Mouse (Mus musculus) spleen, postnatal 14 days (tissue): Measurements from ENCODE around the gene Camsap1.
A peak's percentile ranks its signal among the peaks of the same experiment; 100 is the strongest.

Experiments used
- DNase-seq, 2 experiments: peaks; one replicate each; pipeline ENCODE4 v3.0.0; 2021 to 2022; ENCODE audit warnings: low spot score in 2 of 2

Gene Camsap1

GRCm38 (mm10) chr2:25978997-25979396 is 4.1 kb downstream of the Camsap1 start:
- DNase-seq = no peak

- DNase-seq = no peak
These were observed 5.4 kb downstream of the Camsap1 start for GRCm38 (mm10) chr2:25977587-25978239.

DNA sequence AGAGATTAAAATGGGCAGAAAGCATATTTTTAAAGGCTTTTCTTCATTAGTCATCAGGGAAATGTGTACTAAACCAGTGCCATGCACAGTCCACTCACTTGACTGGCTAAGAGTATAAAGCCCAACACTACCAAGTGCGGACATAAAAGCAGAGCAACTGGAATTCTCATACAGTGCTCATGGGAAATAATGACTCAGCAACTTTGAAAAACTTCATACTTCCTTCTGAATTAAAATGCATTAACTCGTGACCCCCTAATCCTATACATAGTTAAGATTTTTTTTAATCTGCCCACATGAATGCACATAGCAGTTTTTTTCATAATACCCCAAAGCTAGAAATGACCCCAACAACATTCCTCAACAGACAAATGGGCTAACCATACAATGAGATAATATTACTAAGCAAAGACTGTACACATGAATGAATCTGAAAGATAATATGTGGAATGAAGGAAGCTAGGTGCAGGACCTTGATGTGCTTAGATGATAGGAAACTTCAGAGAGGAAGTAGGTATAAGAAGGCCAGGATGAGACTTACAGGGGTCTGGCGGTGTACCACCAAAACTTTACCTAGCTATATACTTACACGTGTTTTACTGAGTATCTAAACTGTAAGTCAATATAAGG is 7.8 kb downstream of the Camsap1 start:
- no peak for DNase-seq

DNA sequence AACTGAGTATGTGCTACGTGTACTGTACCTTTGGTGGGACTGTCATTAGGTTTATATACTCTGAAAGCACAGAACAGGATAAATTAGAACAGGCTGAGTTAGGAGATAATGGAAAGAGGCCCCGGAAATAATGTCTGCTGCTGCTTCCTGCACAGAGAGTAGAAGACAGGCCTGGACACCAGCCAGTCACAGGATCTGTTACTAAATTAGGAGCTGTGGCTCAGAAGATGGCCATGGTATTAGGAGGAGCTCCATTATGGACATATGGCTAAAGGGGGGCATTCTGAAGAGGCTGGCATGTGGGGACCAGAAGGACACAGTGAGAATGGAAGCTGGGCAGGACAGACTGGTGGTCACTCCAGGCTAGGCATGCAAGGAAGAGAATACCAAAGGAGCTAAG is 12.7 kb downstream of the Camsap1 start:
- DNase-seq = no peak

DNA sequence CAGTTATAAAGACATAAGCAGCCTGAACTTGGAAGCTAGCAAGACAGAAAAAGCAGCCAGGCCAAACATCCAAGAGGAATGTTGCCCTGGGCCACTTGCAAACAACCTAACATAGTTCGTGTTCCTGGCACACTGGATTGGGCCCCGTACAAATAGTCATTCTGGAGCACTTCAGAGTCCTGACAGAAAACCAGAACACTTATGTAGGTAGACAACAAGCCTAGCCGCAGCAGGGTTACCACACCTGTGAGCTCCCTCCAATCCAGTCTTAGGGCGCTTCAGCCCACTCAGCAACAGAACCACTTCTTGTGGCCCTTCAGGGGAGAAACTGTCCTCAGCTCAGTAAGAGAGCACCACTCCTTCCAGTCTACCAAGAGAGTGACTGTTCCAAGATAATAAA is 13.8 kb downstream of the Camsap1 start:
- no peak for DNase-seq

DNA sequence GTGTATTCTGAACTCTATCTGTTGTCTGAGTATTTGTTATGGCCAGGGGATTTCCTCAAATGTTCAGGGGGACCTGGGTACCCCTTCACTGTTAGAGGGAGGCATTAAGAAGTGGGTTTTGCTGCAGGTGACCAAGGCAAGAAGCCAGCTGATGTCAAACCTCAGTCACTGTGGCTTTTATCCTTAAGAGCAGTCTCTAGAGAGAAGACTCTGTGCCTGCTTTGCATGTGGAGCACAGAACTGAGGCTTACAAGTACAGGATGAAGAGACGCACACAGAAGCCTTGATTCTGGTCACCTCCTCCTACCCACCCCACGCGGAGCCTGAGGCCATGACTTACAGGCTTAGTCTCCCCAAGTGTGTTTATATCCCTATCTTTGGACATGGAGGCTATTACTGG is 33.8 kb downstream of the Camsap1 start:
- DNase-seq = no peak

DNA sequence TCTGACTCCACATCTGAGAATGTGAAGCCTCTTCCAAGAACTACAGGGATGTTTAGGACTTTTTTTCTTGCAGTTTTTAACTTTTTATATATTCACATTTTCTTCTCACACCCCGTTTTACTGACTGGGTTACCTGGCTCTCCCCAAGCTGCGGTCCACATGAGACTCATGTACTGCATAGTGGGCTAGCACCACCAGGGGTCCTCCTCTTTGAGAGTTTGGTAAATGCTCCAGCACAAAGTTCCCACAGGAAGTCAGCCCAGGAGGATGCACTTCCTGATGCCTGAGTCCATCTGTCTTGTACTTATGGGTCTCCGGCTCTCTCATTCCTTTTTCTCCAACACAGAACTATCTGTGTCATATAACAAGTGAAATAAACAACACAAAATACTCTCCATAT is 35.1 kb downstream of the Camsap1 start:
- no peak for DNase-seq

- no peak for DNase-seq
These were observed 39.3 kb downstream of the Camsap1 start for GRCm38 (mm10) chr2:25943822-25944221.

- no peak for DNase-seq
These were observed 42.6 kb downstream of the Camsap1 start for GRCm38 (mm10) chr2:25940503-25940902.

DNA sequence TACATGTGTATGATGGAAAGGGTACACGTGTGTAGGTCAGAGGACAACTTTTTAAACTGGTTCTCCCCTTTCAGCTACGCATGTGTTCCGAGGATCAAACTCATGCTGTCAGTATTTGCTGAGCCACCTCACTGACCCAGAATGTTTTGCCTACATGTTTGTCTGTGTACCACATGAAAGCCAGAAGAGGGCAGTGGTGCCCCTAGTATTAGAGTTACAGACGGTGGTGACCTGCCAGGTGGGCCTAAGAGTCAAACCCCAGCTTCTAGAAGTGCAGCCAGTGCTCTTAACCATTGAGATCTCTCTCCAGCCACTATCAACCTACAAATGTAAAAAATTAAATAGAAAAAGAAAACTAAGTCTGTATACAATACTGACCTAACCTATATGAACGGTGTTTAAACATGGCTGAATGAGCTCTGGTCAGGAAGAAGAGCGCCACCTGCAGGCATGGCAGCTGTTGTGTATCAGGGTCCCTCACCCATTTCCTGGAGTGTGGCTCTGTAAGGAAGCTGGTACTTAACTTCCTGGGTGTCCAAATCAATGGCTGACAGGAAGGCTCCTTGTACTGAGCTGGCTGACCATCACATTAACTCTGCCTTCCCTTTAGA is 51.7 kb downstream of the Camsap1 start:
- DNase-seq = peak in 1 of 2 experiments; percentile 14

DNA sequence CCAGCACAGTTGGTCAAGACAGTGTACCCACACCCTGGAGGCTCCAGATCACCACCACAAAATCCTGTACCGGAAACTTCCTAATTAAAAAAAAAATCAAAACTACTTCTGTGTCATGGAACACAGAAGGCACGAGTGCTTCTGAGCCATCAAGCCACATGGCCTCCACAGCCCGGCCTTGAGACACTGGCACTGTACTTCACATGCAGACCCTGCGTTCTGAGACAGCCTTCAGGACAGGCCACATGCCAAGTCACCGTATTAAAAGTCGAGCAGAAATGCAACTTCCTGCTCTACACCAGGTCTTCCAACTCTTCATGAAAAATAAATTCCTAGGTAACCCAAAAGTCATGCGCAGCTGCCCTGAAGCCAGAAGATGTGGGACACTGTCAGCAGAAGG is 55.3 kb downstream of the Camsap1 start:
- DNase-seq = no peak

GRCm38 (mm10) chr2:25924934-25925333 is 58.1 kb downstream of the Camsap1 start:
- DNase-seq = no peak

DNA sequence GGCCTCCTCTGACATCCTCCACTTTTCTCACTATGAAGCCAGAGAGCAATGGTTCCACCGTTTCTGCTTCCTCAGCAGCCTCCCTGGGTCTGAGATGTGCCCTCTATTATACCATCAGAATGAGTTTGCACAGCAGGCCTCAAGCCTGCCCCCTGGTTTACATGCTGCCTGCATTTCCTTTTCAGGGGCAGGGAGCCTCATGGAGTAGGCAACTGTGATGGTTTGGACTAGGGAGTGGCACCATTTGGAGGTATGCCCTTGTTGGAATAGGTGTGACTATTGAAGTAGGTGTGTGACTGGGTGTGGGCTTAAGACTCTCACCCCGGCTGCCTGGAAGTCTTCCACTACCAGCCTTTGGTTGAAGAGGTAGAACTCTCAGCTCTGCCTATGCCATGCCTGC is 59.3 kb downstream of the Camsap1 start:
- DNase-seq = no peak

GRCm38 (mm10) chr2:25919972-25920371 is 63.1 kb downstream of the Camsap1 start:
- DNase-seq = no peak

GRCm38 (mm10) chr2:25918408-25918807 is 64.7 kb downstream of the Camsap1 start:
- no peak for DNase-seq

GRCm38 (mm10) chr2:25914821-25915220 is 68.3 kb downstream of the Camsap1 start:
- no peak for DNase-seq

DNA sequence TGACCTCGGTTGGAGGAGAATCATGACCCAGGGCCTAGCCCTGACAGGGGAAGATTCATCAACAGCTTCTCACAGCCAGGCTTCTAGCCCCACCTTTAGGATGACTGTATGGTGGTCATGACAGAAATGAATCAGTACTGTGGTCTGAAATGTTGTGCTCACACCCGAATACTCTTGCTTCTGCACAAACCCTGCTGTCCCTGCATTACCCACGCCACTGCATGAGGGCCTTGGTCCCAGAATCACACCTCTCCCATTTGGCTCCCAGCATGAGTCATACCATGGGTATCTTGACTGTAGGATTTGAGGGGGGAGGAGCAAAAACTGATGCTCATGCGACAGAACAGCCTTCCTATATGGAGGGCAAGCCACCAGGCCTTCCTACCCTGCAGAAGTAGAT is 68.9 kb downstream of the Camsap1 start:
- DNase-seq = no peak

DNA sequence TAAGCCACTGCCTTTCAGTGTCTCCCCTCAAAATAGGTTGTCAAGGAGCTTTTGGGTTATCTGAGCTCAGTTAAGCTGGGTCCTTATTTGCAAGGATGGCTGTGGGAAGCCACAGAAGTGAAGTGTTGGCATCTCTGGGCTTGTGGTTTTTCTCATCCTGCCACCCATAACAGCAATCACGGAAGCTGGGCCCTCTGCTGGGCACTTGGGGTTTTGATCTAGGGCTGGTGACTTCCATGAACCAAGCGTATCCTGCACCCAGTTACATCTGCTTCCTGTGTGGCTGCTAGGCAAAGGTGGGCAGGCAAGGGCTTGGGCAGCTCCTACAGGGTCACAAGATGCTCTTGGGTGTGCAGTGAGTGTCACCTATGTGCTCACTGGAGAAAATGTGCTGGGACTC is 69.8 kb downstream of the Camsap1 start:
- DNase-seq = peak in 1 of 2 experiments; percentile 11

DNA sequence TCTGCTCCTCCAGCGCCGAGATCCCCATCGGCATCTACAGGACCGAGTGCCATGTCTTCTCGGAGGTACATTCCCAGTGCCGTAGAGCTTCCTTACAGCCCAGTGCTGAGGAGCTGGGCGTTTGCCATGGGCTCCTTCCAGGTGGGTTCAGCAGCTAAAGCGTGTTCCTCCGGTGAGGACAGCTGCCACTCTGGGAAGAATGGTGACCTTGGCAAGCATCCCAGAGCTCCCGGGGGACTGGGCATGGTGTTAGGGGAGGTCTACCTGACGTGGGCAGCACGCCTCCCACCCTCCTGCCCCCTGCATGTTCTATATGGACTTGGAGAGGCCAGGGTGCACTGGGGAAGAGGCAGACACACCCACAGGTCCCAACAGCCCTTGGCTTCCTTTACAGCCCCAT is 73.2 kb downstream of the Camsap1 start:
- no peak for DNase-seq

GRCm38 (mm10) chr2:25898970-25899369 is 84.1 kb downstream of the Camsap1 start:
- no peak for DNase-seq

DNA sequence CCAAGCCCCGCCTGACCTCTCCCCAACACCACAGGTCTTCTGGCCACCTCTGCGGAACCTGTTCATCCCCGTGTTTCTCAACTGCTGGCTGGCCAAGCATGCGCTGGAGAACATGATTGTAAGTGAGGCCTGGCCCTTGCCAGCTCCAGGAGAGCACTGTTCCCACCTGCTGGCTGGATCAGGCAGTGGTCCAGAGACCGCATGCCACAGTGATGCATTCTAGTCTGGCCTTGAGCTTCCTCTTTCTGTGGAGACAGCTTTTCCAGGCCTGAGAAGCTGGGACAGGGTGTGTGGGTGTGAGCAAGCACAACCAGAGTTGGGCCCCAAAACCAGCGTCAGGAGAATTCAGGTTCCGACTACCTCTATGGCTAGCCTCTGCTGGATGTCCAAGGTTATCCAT is 90.6 kb downstream of the Camsap1 start:
- DNase-seq = no peak

DNA sequence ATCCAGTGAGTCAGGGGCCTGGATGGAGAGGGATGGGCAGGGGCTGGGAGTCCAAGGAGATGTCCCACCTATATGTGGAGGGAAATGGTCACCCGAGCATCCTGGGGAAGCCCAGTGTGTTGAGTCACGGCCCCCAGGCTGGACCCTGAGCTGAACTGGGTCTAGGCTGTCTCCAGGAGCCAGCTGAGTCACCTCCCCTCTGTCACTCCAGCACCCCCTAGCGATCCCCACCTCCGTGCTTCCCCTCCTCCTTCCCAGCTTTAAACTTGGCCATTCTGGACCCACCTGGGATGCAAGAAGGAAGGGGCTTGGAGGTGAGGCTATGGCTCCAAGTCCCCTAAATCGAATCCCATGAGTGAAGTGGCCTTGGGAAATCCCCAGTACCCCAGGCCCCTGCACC is 94.9 kb downstream of the Camsap1 start:
- no peak for DNase-seq

GRCm38 (mm10) chr2:25887226-25887625 is 95.9 kb downstream of the Camsap1 start:
- no peak for DNase-seq
